Mouse (Mus musculus) forebrain, embryonic 14.5 days (tissue): ENCODE measurements around the gene Mroh7. TPM values are rescaled to one million over a fixed set of nuclear protein-coding genes. Genes with fewer than 3 reads are reported as not detected.
"Not testable (repeated sequence)": the region's sequence is repeated elsewhere in the genome, so short reads cannot be mapped to it uniquely, and the experiment has no call there.

Experiments used
- ATAC-seq: fragments of 200-750 bp; cut with Nextera tagmentation; 2 replicates; pipeline ENCODE4 v1.8.0; 2017; ENCODE audit warnings: mild to moderate bottlenecking, moderate library complexity
- DNase-seq: peaks from one replicate; pipeline ENCODE4 v3.0.0-alpha.2; 2015; ENCODE audit warnings: low spot score
- H3K27ac ChIP-seq: fragments of 300-500 bp; sonication (generic); 2 replicates; pipeline ENCODE4 v1.5.1; 2014; ENCODE audit warnings: low read depth, mild to moderate bottlenecking, control low read depth, low read length, moderate library complexity
- H3K27me3 ChIP-seq: fragments of 300-500 bp; sonication (generic); replicated peaks from 2 replicates; pipeline ENCODE4 v1.6.1; 2014; ENCODE audit warnings: low read length, control low read depth, mixed read lengths; ENCODE audit not compliant: control insufficient read depth, insufficient read depth
- H3K36me3 ChIP-seq: fragments of 300-500 bp; sonication (generic); 2 replicates; pipeline ENCODE4 v1.6.1; 2014; ENCODE audit warnings: low read length, control low read depth; ENCODE audit not compliant: control insufficient read depth, insufficient read depth
- H3K4me1 ChIP-seq: fragments of 300-500 bp; sonication (generic); 2 replicates; pipeline ENCODE4 v1.6.1; 2014; ENCODE audit warnings: antibody characterized with exemption, low read length, control low read depth; ENCODE audit not compliant: control insufficient read depth, insufficient read depth
- H3K4me2 ChIP-seq: fragments of 300-500 bp; sonication (generic); 2 replicates; pipeline ENCODE4 v1.6.1; 2014; ENCODE audit warnings: mild to moderate bottlenecking, control low read depth, low read length
- H3K4me3 ChIP-seq: fragments of 300-500 bp; sonication (generic); 2 replicates; pipeline ENCODE4 v1.5.1; 2014; ENCODE audit warnings: low read depth, low read length, control low read depth
- H3K9ac ChIP-seq: fragments of 300-500 bp; sonication (generic); 2 replicates; pipeline ENCODE4 v1.6.1; 2014; ENCODE audit warnings: mild to moderate bottlenecking, low read length, control low read depth, moderate library complexity
- H3K9me3 ChIP-seq: fragments of 300-500 bp; sonication (generic); replicated peaks from 2 replicates; pipeline ENCODE4 v1.6.1; 2016; ENCODE audit warnings: low read length, control low read depth, mixed read lengths; ENCODE audit not compliant: control insufficient read depth
- WGBS: fragments of 180-500 bp; shearing (Covaris S2); extraction: QIAGEN DNeasy Blood & Tissue Kit; methylation state at CpG from one replicate; pipeline ENCODE4 v1.1.7; 2014; 5-methylcytosine and 5-hydroxymethylcytosine counted together
- polyA plus RNA-seq: library from polyadenylated mRNA; unstranded; fragments of >200 nt; fragmentation: Nextera tagmentation; extraction: Ambion mirVana; gene quantifications from 2 replicates; pipeline ENCODE4 v1.2.1, GENCODE M21; 2014

The Mroh7 gene
- polyA plus RNA-seq, 1 experiment from 2014 or later = 0.18 TPM

- Histone ChIP-seq H3K36me3 (no peaks in the 10 kb centered on the region), H3K9me3 (no peaks in the 10 kb centered on the region), H3K27me3 (no peaks in the 10 kb centered on the region), H3K9ac (no peak overlapping the region), H3K27ac (no peak overlapping the region), H3K4me3 (no peak overlapping the region), H3K4me1 (no peaks in the 10 kb centered on the region), H3K4me2 (peak overlapping the region; percentile 29)
- DNase-seq (peak; percentile 84), ATAC-seq (peak; percentile 90)
- WGBS = 3% methylated on average over 7 of the region's 7 CpGs
Observed at GRCm38 (mm10) chr4:106749699-106750098, 19.0 kb upstream of the Mroh7 start.

- H3K9me3 ChIP-seq = no peaks in the 10 kb centered on the region
- no peak overlapping the region for H3K27ac ChIP-seq
- H3K4me2 ChIP-seq = no peak overlapping the region
- H3K9ac ChIP-seq = no peak overlapping the region
- no peak for ATAC-seq
- peak; percentile 32 for DNase-seq
- H3K36me3 ChIP-seq = no peaks in the 10 kb centered on the region
- 96% methylated on average over 1 of the region's 1 CpGs for WGBS
- no peaks in the 10 kb centered on the region for H3K4me1 ChIP-seq
- H3K27me3 ChIP-seq = no peaks in the 10 kb centered on the region
- no peak overlapping the region for H3K4me3 ChIP-seq
Observed at GRCm38 (mm10) chr4:106747001-106747580, 16.4 kb upstream of the Mroh7 start.

- no peak overlapping the region for H3K4me3 ChIP-seq
- H3K9ac ChIP-seq = no peak overlapping the region
- H3K9me3 ChIP-seq = no peaks in the 10 kb centered on the region
- H3K4me2 ChIP-seq = no peak overlapping the region
- H3K4me1 ChIP-seq = no peaks in the 10 kb centered on the region
- no peaks in the 10 kb centered on the region for H3K27me3 ChIP-seq
- no peak overlapping the region for H3K27ac ChIP-seq
- WGBS = 87% methylated on average over 7 of the region's 7 CpGs
- DNase-seq (no peak), ATAC-seq (no peak)
- no peaks in the 10 kb centered on the region for H3K36me3 ChIP-seq
Observed at GRCm38 (mm10) chr4:106745862-106746261, 15.1 kb upstream of the Mroh7 start.

- Histone ChIP-seq H3K9me3 (no peaks in the 10 kb centered on the region), H3K27me3 (no peaks in the 10 kb centered on the region), H3K36me3 (no peaks in the 10 kb centered on the region), H3K4me2 (no peak overlapping the region), H3K9ac (no peak overlapping the region), H3K4me3 (no peak overlapping the region), H3K4me1 (no peaks in the 10 kb centered on the region), H3K27ac (no peak overlapping the region)
- DNase-seq = peak; percentile 59
- ATAC-seq = no peak
- WGBS = 56% methylated on average over 3 of the region's 3 CpGs
Observed at GRCm38 (mm10) chr4:106737904-106738303, 7.2 kb upstream of the Mroh7 start.

GRCm38 (mm10) chr4:106736884-106737283, 6.2 kb upstream of the Mroh7 start:
- ATAC-seq, H3K27me3 ChIP-seq, H3K36me3 ChIP-seq, H3K9me3 ChIP-seq, H3K4me1 ChIP-seq, H3K27ac ChIP-seq, H3K4me3 ChIP-seq, H3K4me2 ChIP-seq, DNase-seq, H3K9ac ChIP-seq: not testable (repeated sequence)
- 90% methylated on average over 1 of the region's 1 CpGs for WGBS

GRCm38 (mm10) chr4:106733636-106734035, 2.9 kb upstream of the Mroh7 start, which contains the start of gene Fam151a:
TSS of gene Fam151a (plus strand) at chr4:106733889.
- Histone ChIP-seq H3K27me3 (no peaks in the 10 kb centered on the region), H3K27ac (no peak within 1 kb of the TSS), H3K4me3 (no peak within 1 kb of the TSS), H3K36me3 (no peaks in the 10 kb centered on the region), H3K9me3 (no peaks in the 10 kb centered on the region), H3K9ac (no peak within 1 kb of the TSS), H3K4me2 (no peak within 1 kb of the TSS), H3K4me1 (no peaks in the 10 kb centered on the region)
- 62% methylated on average over 4 of the region's 4 CpGs for WGBS
- DNase-seq = no peak
- ATAC-seq = no peak

GRCm38 (mm10) chr4:106720631-106721030, 10.1 kb downstream of the Mroh7 start:
- Histone ChIP-seq H3K4me2 (no peak overlapping the region), H3K4me1 (no peaks in the 10 kb centered on the region), H3K4me3 (no peak overlapping the region), H3K9me3 (no peaks in the 10 kb centered on the region), H3K27ac (no peak overlapping the region), H3K27me3 (no peaks in the 10 kb centered on the region), H3K9ac (no peak overlapping the region), H3K36me3 (no peaks in the 10 kb centered on the region)
- 70% methylated on average over 4 of the region's 4 CpGs for WGBS
- ATAC-seq (no peak), DNase-seq (no peak)

- Histone ChIP-seq H3K27me3 (no peaks in the 10 kb centered on the region), H3K9ac (no peak overlapping the region), H3K4me1 (no peaks in the 10 kb centered on the region), H3K9me3 (no peaks in the 10 kb centered on the region), H3K27ac (no peak overlapping the region), H3K36me3 (no peaks in the 10 kb centered on the region), H3K4me2 (no peak overlapping the region), H3K4me3 (no peak overlapping the region)
- WGBS = 92% methylated on average over 6 of the region's 6 CpGs
- ATAC-seq (no peak), DNase-seq (no peak)
Observed at GRCm38 (mm10) chr4:106713622-106714021, 17.1 kb downstream of the Mroh7 start.

- 0 out of 2 replicates have a peak overlapping the region, but pooled peaks have one; percentile 5 for H3K4me2 ChIP-seq
- peak; percentile 47 for ATAC-seq
Observed at GRCm38 (mm10) chr4:106708408-106708807, 22.3 kb downstream of the Mroh7 start.

More at GRCm38 (mm10) chr4:106708408-106708807, 22.3 kb downstream of the Mroh7 start:
- Histone ChIP-seq H3K9ac (no peak overlapping the region; the same call in 1 of the 2 replicates), H3K27me3 (no peaks in the 10 kb centered on the region), H3K9me3 (no peaks in the 10 kb centered on the region), H3K27ac (no peak overlapping the region), H3K4me3 (no peak overlapping the region), H3K4me1 (peaks cover 19% of the 10 kb centered on the region), H3K36me3 (no peaks in the 10 kb centered on the region)
- 3% methylated on average over 8 of the region's 8 CpGs for WGBS
- DNase-seq = peak; percentile 80
